Mouse (Mus musculus): ENCODE measurements at regions not wholly inside any gene's neighbourhood (a gene's known extent, or its start where the extent isn't known, plus 50 kb on each side); places are given as distances from the start of the nearest gene placed in this dataset.

DNA sequence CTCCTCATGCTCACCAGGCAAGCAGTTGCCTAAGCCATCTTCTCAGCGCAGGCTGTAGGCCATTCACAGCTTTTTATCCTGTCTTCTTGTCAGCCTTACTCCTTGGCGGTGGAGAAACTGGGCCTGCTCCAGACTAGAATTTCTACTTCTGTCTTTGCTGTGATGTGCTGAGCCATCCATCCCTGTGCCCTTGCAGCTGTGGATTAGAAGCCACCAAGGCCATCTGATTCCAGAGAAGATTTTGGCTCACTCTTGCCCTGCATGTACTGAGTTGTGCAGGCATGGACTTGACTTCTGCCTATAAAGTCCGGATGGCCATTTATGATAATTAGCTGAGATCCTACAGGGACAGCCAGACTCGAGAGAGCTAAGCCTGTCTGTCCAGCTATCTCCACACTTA lies 133.4 kb upstream of the Gli2 start:
- DNase-seq, result no peak

DNA sequence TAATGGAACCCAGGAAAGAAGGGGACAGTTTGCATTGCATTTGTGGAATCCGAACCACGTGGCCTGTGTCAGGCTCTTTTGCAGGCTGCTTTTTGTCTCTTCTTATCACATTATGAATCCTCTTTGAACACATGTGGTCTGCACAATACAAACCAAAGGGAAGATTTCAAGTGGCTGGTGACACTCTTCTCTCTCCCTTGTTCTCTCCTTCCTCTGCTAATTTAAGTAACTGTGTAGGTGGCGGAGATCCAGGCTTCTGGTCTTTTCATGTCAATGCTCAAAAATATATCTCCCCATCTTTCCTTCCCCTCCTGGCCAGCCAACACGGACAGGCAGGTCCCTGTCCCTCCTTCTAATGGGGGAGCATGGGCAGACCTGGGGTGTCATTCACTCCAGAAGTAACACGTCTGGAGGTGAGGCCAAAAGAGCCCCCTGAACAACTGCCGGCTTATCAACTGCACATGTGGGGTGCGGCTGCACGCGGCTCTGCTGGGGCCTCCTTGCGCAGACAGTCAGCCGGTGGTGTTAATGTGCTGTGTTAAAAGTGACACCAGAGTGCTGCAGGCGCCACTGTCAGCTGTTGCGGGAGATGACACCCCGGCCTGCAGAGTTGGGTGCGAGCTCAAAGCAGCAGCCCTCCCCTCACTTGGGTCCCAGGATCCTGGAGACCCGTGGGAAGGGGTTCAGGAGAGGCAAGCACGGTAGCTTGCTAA lies 130.3 kb upstream of the Gli2 start:
- DNase-seq, result no peak

DNA sequence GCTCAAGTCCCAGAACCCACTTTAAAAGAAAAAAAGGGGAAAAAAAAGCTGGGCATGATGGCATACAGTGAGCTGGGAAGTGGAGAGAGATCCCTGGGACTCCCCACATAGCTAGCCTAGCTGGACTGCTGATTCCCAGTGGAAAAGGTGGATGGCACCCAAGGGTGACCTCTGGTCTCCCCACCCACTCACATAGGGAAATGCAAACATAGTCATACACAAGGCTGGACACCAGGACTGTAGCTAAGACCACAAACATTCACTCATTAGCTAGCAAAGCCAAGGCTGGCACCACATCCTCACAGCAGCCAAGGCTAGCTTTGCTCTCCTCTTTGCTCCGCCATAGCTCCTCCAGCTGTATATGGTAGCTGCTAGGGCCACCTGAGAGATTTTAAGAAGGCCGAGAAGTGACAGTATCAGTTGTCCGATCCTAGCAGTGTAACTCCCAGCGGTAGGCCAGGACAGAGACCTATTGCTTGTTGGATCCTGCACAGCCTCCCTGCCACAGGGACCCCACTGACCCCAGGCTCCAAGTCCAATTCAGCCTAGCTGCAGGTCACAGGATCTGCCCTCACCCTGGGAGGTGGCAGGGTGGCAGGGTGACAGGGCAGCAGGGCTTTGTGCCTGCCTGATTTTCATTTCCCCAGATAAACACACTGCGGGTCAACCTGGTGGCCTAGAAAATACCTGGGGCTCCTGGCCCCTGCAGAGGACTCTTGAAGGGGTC lies 119.8 kb upstream of the Gli2 start:
- no peak for DNase-seq

DNA sequence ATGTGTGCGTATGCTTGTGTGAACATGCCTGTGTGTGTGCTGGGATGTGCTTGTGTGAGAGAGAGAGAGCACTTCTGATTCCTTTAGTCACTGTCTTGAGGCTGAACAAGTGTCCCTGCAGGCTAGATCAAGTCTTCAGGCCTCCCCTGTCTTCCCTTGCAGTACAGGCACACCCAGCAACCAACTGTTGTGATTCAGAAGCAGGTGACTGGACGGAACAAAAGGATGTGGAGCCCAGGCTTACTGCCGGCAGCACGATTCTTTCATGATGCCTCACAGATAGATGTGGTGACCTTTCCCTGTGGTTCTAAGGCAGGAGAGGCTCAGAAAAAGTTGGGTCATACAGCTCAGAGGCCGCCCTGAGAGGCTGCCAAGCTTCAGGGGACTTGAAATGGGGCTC lies 114.0 kb upstream of the Gli2 start:
- no peak for DNase-seq

DNA sequence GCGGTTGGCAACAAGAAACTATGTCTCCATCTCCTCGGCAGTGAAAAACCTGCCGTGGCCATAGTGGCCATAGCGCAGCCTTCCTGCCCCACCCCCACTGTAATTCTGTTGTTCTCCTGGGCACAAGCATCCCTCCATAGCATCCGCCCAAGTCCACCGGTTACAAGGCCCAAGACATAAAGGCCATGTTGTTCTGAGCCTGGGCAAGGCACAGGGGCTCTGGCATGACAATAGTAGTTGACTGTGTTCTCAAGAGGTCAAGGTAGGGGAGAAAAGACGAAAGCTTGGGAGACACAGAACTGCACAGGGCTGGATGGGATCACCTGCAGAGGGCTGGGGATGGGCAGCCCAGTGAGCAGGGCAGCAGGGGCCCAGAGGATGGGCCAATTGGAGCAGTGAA lies 112.9 kb upstream of the Gli2 start:
- no peak for DNase-seq

DNA sequence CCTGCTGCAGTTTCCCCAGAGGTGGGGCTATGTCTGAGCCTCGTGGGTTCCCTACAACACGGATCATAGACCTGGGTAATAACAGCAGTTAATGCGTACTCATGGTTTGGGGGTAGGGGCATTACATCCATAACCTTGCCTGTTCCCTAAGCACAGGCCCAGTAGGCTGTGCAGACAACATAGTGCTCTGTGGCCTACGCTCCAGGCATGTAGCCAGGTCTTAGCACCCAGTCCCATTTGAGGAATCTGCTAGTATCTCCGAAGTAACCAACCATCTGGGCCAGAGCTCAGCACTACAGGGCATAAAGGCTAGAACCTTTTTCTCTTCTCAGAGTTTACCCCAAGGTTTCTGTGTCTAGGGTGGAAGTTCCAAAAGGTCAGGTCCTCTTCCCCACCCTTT lies 111.4 kb upstream of the Gli2 start:
- DNase-seq, result no peak

DNA sequence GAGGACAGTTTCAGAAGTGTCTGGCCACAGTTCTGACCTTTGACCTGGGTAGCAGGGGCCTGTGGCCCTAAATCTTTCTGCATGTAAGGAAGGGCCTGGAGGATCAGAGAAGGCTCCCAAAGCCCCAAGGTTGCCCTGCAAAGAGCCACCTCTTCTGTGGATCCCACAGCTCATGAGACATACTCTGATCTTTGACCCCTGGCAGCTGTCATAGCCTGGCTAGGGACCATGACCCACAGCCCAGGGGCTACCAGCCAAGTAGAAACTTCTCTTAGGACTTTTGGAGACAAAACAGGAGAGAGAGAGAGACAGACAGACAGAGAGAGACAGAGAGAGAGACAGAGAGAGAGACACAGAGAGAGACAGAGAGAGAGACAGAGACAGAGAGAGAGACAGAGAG lies 110.4 kb upstream of the Gli2 start:
- DNase-seq, result peak; percentile 10

DNA sequence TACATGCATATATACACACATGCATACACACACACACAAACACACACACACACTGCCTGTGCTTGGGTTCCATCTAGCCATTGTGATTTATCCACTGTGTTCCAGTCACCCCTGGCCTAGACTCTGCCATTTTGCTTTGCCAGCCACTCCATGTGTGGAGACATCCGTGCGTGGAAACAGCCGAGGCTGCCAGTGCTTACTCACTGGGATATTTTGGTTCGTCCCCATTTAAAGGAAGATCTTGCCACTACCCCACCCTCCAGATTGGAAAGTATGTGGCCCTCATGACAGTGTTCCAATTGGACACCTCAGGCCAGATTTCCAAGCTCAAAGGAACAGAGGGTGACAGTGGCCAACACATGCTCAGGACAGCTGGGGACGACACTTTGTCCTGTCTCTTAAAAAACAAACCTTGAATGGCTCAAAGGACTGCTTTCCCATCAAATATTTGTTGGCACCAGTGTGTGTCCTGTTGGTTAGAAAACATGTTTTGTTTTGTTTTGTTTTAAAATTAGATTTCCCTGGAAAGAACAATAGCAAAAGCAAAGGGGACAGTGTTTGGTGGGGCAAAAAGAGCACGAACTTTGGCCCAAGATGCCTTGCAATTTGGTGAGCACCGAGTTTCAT lies 109.8 kb upstream of the Gli2 start:
- DNase-seq, result no peak

DNA sequence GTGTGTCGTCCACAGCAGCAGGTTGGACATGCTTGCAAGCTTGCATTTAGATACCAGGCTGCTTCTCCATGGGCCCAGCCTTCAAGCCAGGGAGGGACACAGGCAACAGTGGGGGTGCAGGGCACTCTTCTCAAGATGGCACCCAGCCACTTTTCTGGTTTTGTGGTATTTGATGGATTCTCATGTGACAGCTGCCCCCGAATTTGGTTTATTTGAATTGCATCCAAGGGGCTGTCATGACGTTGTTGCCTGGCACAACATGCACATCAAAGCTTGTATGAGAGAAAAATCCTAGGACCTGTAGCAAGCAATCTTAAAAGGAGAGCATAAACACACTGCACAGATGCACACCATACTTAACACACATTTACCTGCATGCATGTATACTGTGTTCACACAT lies 108.3 kb upstream of the Gli2 start:
- DNase-seq, result no peak

DNA sequence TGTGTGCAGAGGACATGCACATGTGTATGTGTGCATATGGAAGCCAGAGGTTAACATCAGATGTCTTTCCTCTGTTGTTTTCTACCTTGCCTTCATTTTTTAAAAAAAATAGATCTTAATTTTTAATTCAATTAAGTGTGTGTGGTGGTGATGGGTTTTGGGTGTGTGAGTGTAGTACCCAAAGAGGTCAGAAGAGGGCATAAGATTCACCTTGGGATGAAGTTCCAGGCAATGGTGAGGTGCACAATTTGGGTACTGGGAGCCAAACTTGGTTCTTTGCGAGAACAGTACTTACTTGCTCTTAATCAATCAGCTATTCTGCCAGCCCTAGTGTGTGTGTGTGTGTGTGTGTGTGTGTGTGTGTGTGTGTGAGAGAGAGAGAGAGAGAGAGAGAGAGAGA lies 106.9 kb upstream of the Gli2 start:
- DNase-seq, result no peak

DNA sequence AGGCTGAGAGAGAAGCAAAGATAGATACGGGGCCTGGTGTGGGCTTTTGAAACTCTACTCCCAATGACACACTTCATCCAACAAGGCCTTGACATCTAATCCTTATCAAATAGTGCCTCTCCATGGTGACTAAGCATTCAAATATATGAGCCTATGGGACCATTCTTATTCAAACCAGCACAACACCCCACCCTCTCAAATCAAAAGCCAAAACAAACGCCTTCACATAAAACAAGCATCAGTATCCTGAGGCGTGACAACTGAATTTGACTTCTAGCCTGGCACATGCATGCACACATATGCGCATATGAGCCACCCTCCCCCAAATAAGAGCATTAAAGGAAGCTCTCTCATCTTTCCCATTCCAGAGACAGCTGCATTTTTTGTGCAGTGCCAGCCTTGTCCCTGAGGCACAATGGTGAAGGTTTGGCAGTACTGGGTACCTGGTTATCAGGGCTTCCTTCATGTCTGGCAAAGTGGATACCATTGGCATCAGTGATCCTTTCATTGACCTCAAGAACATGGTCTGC lies 103.8 kb upstream of the Gli2 start:
- no peak for DNase-seq

DNA sequence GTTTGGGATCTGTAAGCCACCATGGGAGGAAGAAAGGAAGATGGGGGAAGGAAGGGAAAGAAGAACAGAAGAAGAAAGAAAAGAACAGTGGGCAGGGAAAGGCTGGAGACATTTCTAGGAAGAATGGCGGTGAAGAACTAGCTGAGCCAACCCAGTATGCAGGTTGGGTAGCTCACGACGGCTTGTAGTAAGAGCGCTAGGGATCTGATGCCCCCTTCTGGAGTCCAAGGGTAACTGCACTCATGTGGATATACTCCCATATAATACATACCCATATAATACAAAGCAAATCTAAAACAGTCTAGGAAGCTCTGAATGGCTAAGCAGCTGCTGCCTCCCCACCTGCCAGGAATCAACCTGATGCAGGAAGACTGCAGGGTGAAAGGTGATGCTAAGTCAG lies 100.2 kb upstream of the Gli2 start:
- no peak for DNase-seq

DNA sequence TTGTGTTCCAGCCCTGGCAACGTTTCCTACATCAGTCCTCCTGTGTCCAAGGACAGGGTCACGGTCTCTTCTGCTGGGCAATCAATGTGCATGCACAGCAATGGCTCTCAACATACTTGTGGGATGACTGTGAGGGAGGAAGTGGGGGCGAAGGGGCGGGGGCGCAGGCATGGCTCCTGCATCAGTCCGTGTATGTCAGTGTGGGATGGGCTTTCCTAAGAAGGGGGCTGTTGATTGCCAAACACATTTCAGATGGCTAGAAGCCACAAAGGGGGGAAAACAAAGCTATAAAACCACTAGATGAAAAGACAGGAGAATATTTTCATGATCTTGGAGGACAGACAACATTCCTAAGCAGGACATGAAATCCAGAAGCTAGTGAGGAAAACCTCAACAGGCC lies 99.4 kb upstream of the Gli2 start:
- no peak for DNase-seq

DNA sequence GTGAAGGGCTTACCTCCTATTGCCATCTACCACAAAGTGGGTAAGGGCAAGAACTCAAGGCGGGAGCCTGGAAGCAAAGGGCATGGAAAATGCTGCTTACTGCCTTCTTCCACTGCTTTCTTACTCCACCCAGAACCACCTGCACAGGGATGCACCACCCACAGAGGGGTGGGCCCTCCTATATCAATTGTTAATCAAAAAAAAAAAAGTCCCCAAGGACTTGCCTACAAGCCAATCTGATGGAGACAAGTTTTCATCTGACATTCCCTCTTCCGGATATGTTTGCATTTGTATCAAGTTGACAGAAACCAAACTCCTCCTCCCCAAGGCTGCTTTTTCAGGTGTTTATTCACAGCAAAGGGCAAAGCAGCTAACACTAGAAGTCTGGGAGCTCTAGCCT lies 94.1 kb upstream of the Gli2 start:
- DNase-seq, result no peak

DNA sequence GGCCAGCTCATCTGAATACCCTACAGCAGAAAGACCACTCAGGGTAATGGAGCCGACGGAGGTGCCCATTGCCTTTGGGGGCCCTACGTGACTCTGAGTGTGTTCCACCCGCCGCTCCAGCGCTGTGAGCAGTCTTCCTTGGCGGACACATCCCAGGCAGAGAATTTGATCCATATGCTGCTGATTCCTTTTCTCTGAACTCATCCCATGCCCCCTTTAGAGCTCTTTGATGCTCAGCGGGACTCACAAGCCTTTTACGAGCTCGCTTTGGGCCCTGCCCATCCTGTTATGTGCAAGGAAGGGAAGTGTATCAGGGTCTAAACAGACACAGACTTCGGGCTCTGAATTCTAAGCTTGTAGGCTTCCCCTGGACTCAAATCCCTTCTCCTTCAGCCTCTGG lies 90.4 kb upstream of the Gli2 start:
- no peak for DNase-seq

DNA sequence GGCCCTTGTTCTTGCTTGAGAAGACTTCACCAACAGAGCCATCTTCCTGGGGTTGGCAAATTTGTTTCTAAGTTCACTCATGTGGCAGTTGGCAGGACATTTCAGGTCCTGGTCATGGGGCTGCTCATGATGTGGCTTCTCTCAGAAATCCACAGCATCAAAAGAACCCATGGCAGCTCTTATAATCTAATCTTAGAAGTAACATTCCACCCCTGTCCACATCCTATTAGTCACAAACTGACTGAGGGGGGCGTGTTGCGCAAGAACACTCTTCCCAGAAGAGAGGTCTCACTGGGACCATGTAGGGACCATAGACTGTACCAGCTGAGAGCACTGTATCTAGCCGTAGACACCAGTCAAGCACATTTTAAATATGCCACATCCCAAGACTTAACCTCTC lies 75.6 kb upstream of the Gli2 start:
- no peak for DNase-seq

DNA sequence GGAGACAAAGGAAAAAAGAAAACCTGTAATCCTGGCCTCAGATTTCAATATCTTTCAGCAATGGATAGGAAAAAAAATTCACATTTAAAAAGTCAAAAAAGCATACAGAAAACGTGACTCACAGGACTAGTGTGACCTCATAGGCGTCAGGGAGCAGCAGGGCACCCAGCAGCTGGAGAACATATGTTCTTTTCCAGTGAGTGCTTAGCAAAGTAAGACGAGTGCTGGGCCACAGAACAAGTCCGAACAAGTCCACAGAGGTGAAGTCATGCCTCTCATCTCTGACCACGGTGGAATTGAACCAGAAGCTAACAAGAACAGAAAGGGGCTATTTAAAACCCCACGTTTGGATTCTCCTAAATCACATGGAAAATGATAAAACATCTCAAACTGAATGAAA lies 72.1 kb upstream of the Gli2 start:
- no peak for DNase-seq

DNA sequence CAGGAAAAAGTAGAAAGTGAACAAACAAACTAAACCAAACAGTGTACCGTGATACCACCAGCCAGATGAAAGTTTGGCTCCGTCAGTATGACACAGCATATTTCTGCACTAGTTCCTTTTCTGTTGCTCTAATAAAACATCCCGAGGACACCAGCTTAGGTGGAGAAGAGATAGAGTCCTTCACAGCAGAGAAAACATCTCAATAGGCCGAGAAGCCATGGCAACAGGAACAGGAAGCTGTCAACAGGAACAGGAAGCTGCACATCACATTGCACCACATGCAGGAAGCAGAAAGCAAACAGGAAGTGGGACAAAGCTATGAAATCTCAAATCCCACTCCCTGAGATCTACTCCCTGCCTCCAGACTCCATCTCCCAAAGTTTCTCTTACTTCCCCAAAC lies 71.4 kb upstream of the Gli2 start:
- DNase-seq, result no peak

DNA sequence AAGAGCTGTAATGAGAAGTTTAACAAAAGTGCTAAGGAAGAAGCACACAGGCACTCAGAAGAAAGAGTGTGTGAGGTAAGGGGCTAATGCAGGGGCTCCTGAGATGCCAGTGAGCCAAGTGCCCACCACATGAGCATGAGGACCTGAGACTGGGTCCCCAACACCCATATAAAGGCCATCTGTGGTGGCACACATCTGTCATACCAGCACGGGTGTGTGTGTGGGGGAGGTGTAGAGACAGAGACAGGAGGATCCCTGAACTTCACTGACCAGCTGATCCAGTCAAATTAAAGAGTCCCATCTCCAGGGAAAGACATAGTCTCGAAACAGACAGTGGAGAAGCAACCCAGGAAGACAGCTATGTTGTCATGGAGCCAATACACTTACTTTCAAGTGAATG lies 70.6 kb upstream of the Gli2 start:
- DNase-seq, result no peak

DNA sequence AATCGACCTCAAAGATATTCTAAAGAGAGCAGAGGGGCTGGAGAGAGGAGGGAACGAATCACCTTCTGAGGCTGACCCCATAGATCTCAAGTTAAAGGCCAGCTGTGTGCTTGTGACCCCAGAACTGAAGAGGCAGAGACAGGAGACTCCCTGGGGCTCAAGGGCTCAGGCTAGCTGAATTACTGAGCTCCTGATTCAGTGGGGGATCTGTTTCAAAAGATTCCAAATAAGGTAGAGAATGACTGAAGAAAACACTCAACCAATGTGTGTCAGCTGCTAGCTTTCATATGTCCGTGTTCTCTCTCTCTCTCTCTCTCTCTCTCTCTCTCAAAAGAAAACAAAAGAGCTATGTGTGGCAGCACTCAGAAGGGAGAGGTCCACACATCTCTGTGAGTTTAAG lies 70.0 kb upstream of the Gli2 start:
- no peak for DNase-seq

DNA sequence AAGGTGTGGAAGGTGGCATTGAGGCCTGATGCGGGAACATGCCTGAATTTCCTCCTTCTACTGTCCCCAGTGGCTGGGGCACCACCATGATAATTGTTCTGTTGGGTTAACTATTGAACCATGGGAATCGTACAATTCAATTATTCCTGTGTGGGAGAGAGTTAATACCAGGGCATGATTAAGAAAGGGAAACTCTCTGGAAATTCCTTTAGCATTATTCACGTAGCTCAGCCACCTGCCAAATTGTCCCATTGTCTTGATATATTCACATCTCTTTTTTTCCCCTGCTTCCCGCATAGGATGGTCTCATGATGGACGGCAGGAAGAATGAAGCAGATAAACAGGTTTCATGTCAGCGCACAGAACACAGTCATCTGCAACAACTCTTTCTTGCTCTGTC lies 69.6 kb upstream of the Gli2 start:
- no peak for DNase-seq

DNA sequence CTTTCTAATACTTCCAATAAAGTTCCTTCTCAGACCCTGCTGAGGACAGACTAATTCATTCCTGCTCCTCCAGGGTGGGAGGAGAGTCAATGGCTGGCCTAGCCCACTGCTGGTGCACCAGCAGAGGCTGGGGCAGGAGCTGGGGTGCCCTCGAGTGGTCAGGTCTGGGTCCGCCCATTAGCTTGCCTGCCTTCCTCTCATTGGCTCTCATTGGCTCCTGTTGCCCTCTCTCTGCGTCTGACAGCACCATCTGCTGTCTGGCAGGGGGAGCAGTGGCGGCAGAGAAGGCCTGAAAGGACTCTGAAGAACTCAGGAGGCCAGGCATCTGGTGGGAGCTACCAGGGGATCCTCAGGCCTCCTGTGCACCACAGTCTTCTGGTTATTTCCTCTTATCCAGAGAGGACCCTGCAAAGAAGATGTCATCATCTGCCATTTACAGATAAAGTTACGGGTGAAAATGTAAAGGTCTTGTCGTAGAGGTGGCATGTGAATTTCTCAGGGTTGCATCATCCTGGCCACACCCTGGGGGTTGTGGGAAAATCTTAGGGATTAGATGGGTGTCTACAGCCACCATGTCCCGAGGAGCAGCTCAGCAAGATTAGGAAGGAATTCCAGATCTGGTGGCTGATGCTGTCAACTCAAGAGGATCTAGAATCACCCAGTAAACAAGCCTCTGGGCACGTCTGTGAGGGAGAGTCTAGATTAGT lies 66.6 kb upstream of the Gli2 start:
- peak; percentile 43 for DNase-seq

DNA sequence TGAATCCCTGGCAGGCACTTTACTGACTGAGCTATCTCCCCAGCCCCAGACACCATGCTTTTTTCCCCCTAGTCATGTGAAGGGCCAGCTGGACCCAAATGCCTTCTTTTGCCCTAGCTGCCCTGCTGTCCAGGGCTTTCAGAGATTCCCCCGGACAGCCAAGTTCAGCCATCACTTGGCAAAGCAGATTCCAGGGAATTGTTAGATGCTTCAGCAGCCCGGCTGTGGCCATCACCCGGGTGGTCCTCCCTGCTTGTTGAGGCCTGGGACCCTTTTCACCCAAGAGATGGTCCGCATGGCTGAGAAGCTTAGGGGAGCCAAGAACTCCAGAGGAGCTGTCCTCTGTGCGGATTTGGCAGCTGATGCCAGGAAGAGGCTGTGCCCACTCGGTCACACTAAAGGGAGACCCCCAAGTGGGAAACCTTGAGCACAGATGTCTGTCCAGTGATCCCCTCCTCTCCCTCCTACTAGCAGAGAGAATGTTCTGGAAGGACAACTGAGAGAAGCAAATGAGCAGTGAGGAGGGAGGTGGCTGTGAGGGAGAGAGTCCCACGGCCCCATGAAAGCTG lies 61.8 kb upstream of the Gli2 start:
- no peak for DNase-seq

Measured in lung, postnatal 10 days (tissue).